Mouse (Mus musculus) C2C12 (cell line): ENCODE measurements at regions not wholly inside any gene's neighbourhood (a gene's known extent, or its start where the extent isn't known, plus 50 kb on each side); places are given as distances from the start of the nearest gene placed in this dataset.

Source experiments
- CTCF ChIP-seq: IDR thresholded peaks from one replicate; pipeline ENCODE4 v1.5.1; 2011; ENCODE audit not compliant: control insufficient read depth, insufficient read depth, insufficient read length
- MAX ChIP-seq: IDR thresholded peaks from one replicate; pipeline ENCODE4 v1.6.1; 2011; ENCODE audit warnings: mild to moderate bottlenecking, control low read depth
- MYOD1 ChIP-seq: IDR thresholded peaks from one replicate; pipeline ENCODE4 v1.6.1; 2011; ENCODE audit warnings: low read depth; ENCODE audit not compliant: control insufficient read depth, insufficient read length
- MYOG ChIP-seq: IDR thresholded peaks from one replicate; pipeline ENCODE4 v1.6.1; 2011; ENCODE audit not compliant: control insufficient read depth, insufficient read length; ENCODE audit errors: extremely low read depth

GRCm38 (mm10) chr5:41476001-41476400, 232.0 kb downstream of the Rab28 start:
- TF ChIP-seq CTCF: no peak
- TF ChIP-seq MYOD1: no peak
- no peak for TF ChIP-seq MYOG
- TF ChIP-seq MAX: no peak
